Mouse (Mus musculus) erythroblast, embryonic 14.5 days (primary cell): ENCODE data around the gene Stoml1.
"Not testable (repeated sequence)": the region's sequence is repeated elsewhere in the genome, so short reads cannot be mapped to it uniquely, and the experiment has no call there.

ENCODE experiments used
- GATA1 ChIP-seq: IDR thresholded peaks from 2 replicates; pipeline ENCODE4 v1.6.1; 2012; ENCODE audit warnings: low read length, inconsistent platforms, mixed read lengths
- TAL1 ChIP-seq: IDR thresholded peaks from 3 replicates; pipeline ENCODE4 v1.6.1; 2012; ENCODE audit warnings: low read length, inconsistent platforms, mixed read lengths

DNA sequence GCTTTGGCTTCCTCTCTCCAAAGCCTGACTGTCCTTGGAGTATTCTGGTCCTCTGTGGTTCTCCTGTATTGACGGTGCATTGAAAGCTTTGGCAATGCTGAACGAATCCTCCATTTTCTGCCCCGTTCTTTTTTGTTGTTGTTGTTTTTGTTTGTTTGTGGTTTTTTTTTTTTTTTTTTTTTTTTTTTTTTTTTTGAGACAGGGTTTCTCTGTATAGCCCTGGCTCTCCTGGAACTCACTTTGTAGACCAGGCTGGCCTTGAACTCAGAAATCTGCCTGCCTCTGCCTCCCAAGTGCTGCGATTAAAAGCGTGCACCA is 800 bp downstream of the Stoml1 start:
- not testable (repeated sequence) for TF ChIP-seq TAL1, GATA1
